Mouse (Mus musculus) heart, adult 2 months (tissue): ENCODE measurements around the gene Tspo. TPM values are rescaled to one million over a fixed set of nuclear protein-coding genes. Genes with fewer than 3 reads are reported as not detected.
A peak's percentile ranks its signal among the peaks of the same experiment; 100 is the strongest.

Experiments used
- DNase-seq, 2 experiments: peaks; one replicate each; pipeline ENCODE4 v3.0.0; 2021
- H3K27ac ChIP-seq: fragments of 200-600 bp; 2 replicates; pipeline ENCODE4 v1.8.1; 2022
- H3K27me3 ChIP-seq: fragments of 200-500 bp; 2 replicates; pipeline ENCODE4 v1.6.1; 2012; ENCODE audit warnings: mild to moderate bottlenecking, low read length, inconsistent platforms, mixed read lengths; ENCODE audit not compliant: control insufficient read depth, insufficient read depth
- H3K36me3 ChIP-seq: fragments of 200-500 bp; 2 replicates; pipeline ENCODE4 v1.6.1; 2012; ENCODE audit warnings: low read length, inconsistent platforms; ENCODE audit not compliant: control insufficient read depth, insufficient read depth
- H3K4me1 ChIP-seq: fragments of 200-500 bp; 2 replicates; pipeline ENCODE4 v1.6.1; 2011; ENCODE audit warnings: low read length; ENCODE audit not compliant: control insufficient read depth, insufficient read depth
- H3K4me3 ChIP-seq: fragments of 200-600 bp; 2 replicates; pipeline ENCODE4 v1.8.1; 2022
- H3K79me2 ChIP-seq: fragments of 200-500 bp; replicated peaks from 2 replicates; pipeline ENCODE4 v1.6.1; 2012; ENCODE audit warnings: mild to moderate bottlenecking, inconsistent platforms, low read length, moderate library complexity, mixed read lengths; ENCODE audit not compliant: control insufficient read depth, insufficient read depth
- H3K9ac ChIP-seq: fragments of 200-500 bp; 2 replicates; pipeline ENCODE4 v1.6.1; 2012; ENCODE audit warnings: low read depth, mild to moderate bottlenecking, control low read depth, inconsistent platforms, low read length, mixed read lengths
- CTCF ChIP-seq: fragments of 200-600 bp; IDR thresholded peaks from 2 replicates; pipeline ENCODE4 v1.8.1; 2022; ENCODE audit warnings: antibody characterized with exemption, mild to moderate bottlenecking, moderate library complexity
- EP300 ChIP-seq: fragments of 200-500 bp; IDR thresholded peaks from 2 replicates; pipeline ENCODE4 v1.6.1; 2011; ENCODE audit warnings: low read depth, low read length, control low read depth; ENCODE audit not compliant: insufficient read depth
- POLR2A ChIP-seq: fragments of 200-500 bp; IDR thresholded peaks from 2 replicates; pipeline ENCODE4 v1.6.1; 2011; ENCODE audit warnings: mild to moderate bottlenecking, low read depth, low read length, control low read depth; ENCODE audit not compliant: insufficient read depth
- WGBS: fragments of 180-500 bp; shearing (Covaris S2); methylation state at CpG from one replicate; pipeline ENCODE4 v1.1.7; 2018; 5-methylcytosine and 5-hydroxymethylcytosine counted together
- intact Hi-C: fragments of 180-260 bp; cut with DNase I; formaldehyde crosslinking; loops from one replicate; pipeline ENCODE4 v1.15.1; 2025
- polyA plus RNA-seq: library from polyadenylated mRNA; depleted of rRNA; stranded (reverse); fragments of >200 nt; gene quantifications from 2 replicates; pipeline ENCODE4 v1.2.3, GENCODE M21; 2012
- total RNA-seq, 2 experiments: library from RNA; stranded (reverse); gene quantifications; 2 replicates each; pipeline ENCODE4 v1.2.3; 2021

Tspo gene
- total and polyA plus RNA-seq, 3 experiments, result 61.2 to 154 (median 61.8) TPM

DNA sequence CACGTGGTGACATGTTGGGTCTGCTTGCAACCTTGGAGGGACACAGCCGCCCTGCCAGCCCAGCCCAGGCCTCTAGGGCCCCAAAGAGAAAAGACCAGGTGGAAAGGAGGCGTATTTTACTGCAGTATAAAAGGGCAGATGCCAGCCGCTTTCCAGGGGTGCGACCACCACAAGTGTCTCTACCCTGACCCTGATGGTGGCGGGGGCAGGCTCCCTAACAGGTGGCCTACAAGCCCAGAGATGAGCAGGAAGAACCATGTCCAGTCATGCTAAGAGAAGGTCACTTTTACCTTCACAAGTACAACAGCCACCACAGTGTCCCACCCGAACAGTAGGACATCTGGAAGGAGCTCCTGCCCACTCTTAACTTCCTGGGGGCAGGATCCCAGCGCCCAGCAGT lies 12.2 kb downstream of the Tspo start:
- intact Hi-C loops, result no loop called here
- 93% methylated on average over 8 of the region's 8 CpGs for WGBS
- no peak for DNase-seq
- TF ChIP-seq CTCF (no peak), POLR2A (no peak), EP300 (no peak)
- Histone ChIP-seq H3K79me2 (no peaks in the 10 kb centered on the region), H3K4me3 (no peak overlapping the region), H3K4me1 (no peaks in the 10 kb centered on the region), H3K27me3 (no peaks in the 10 kb centered on the region), H3K27ac (no peak overlapping the region), H3K36me3 (no peaks in the 10 kb centered on the region), H3K9ac (no peak overlapping the region)

DNA sequence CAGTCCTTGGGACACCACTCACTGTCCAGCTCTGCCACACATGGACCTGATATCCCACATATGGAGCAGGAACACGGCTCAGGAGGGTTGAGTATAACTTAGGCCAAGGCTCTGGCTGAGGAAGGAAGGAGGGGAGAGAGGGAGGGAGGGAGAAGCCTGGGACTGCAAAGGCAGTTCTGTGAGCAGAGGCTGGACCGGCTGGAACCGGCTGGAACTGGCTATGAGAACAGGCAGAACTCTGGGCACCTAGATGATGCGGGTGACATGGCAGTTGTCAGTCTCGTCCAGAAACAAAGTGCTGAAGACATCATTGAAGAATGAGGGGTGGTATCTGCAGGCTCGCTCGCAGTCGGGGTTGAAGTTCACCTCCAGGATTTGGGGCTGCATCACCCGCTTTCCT lies 13.3 kb downstream of the Tspo start:
- no peaks in the 10 kb centered on the region for H3K36me3 ChIP-seq
- no peaks in the 10 kb centered on the region for H3K4me1 ChIP-seq
- WGBS, result 89% methylated on average over 9 of the region's 9 CpGs
- TF ChIP-seq EP300, result no peak
- no peak for TF ChIP-seq CTCF
- TF ChIP-seq POLR2A, result no peak
- intact Hi-C loops, result no loop called here
- DNase-seq, result no peak
- no peaks in the 10 kb centered on the region for H3K79me2 ChIP-seq
- H3K27me3 ChIP-seq, result no peaks in the 10 kb centered on the region
- no peak overlapping the region for H3K9ac ChIP-seq
- no peak overlapping the region for H3K4me3 ChIP-seq
- H3K27ac ChIP-seq, result no peak overlapping the region

DNA sequence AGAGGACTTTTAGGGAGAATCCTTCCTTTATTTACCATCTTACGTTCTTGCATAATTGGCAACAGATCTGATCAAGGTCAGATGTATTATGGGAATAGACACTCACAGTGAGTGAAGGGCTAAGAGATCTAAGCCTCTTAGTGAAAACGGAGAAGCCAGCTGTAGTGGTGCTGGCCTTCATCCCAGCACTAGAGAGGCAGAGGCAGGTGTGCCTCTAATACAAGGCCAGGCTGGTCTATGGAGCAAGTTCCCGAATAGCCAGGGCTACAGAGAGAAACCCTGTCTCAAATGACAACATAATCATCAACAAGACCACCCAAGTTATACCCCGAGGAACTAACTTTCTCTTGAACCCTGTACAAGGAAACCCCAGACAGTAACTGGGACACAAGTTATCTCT lies 19.5 kb downstream of the Tspo start:
- no peak for TF ChIP-seq CTCF
- TF ChIP-seq EP300, result no peak
- TF ChIP-seq POLR2A, result no peak
- no peaks in the 10 kb centered on the region for H3K79me2 ChIP-seq
- H3K27ac ChIP-seq, result no peak overlapping the region
- H3K4me1 ChIP-seq, result no peaks in the 10 kb centered on the region
- 81% methylated on average over 4 of the region's 4 CpGs for WGBS
- intact Hi-C loops, result no loop called here
- DNase-seq, result no peak
- no peak overlapping the region for H3K9ac ChIP-seq
- H3K27me3 ChIP-seq, result no peaks in the 10 kb centered on the region
- no peak overlapping the region for H3K4me3 ChIP-seq
- H3K36me3 ChIP-seq, result no peaks in the 10 kb centered on the region

DNA sequence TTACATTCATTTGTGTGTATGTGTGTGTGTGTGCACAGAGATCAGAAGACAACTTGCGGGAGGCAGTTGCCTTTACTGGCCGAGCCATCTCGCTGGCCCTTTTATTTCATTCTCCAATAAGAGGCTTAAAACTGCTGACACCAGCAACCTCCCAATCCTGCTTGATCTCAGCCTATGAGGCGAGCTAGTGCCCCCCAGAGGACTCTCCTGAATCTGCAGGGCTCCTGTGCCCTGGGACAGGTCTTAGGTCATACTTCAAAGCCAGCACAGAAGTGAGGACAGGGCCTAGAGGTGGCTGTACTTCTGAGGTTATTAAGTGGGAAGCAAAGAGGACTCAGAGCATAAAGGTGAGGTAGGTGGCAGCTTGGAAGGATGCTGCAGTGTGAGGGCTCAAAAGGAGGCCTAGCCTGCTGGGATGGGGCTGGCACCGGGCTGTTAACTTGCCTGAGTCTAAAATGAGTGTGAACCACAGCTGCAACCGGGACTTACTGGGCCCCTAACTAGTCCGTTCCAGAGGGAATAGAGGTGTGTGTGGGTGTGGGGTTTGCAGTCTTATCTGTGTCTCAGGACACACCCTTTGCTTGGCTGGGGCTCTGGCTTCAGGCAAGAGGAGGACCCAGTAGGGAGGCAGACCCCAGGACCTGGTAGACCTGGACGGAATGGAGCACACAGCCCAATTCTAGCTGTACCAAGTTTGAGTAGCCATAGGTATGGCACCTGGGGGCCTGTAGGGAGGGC lies 20.2 kb downstream of the Tspo start:
- Histone ChIP-seq H3K79me2 (no peaks in the 10 kb centered on the region), H3K4me1 (no peaks in the 10 kb centered on the region), H3K36me3 (no peaks in the 10 kb centered on the region), H3K27me3 (no peaks in the 10 kb centered on the region), H3K9ac (no peak overlapping the region), H3K4me3 (no peak overlapping the region), H3K27ac (no peak overlapping the region)
- intact Hi-C loops, result no loop called here
- peak; percentile 80 for TF ChIP-seq CTCF
- no peak for TF ChIP-seq POLR2A
- 72% methylated on average over 8 of the region's 8 CpGs for WGBS
- DNase-seq, result peak; percentile 39 to 69

DNA sequence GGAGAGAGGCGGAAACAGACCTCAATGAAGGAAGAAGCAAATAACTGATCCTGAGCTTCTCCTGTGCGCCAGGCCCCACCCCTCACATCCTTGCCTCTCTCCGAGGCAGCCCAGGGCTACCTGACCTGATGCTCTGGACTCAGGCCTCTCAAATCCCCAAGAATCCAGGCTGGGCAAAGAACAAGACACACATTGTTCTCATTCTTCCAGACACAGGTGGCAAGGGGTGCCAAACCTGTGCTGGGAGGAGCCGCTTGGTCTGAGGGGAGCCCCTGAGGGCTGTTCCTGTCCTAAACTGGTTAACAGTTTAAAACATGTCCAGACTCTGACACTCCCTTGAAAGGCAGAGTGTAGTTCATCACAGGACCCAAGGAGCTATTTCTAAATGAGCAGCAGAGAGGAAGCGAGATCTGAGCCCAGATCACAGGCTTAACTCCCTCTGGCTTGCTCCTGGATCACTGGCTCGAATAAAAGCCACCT lies 21.4 kb downstream of the Tspo start:
- TF ChIP-seq CTCF, result no peak
- TF ChIP-seq EP300, result no peak
- no peak for TF ChIP-seq POLR2A
- no peak for DNase-seq
- no peaks in the 10 kb centered on the region for H3K27me3 ChIP-seq
- no peaks in the 10 kb centered on the region for H3K4me1 ChIP-seq
- intact Hi-C loops, result no loop called here
- H3K27ac ChIP-seq, result no peak overlapping the region
- H3K36me3 ChIP-seq, result no peaks in the 10 kb centered on the region
- WGBS, result 91% methylated on average over 6 of the region's 6 CpGs
- H3K4me3 ChIP-seq, result no peak overlapping the region
- H3K79me2 ChIP-seq, result no peaks in the 10 kb centered on the region
- no peak overlapping the region for H3K9ac ChIP-seq

DNA sequence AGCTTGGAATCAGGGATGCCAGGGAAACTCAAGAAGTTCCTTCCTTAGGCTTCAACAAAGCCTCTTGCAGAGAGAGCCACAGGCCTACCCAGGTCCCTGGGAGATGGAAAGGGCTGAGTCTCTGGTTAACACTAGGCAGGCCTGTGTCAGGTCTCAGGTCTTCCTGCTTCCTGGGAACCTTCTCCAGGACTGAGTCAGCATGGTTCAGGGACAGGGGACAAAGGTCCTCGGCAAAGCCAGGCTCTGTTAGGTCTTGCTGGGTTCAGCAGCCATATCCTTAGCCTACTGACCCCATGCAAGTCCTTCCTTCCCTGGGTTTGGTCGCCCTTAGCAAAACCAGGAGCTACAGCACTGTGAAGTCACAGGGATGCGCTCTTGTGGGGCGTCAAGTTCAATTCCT lies 27.4 kb downstream of the Tspo start:
- H3K79me2 ChIP-seq, result no peaks in the 10 kb centered on the region
- no peak overlapping the region for H3K27ac ChIP-seq
- H3K36me3 ChIP-seq, result no peaks in the 10 kb centered on the region
- intact Hi-C loops, result no loop called here
- TF ChIP-seq POLR2A (no peak), CTCF (no peak), EP300 (no peak)
- H3K27me3 ChIP-seq, result no peaks in the 10 kb centered on the region
- DNase-seq, result no peak
- no peak overlapping the region for H3K9ac ChIP-seq
- H3K4me1 ChIP-seq, result peaks cover 3% of the 10 kb centered on the region; the same call in 1 of the 2 replicates
- H3K4me3 ChIP-seq, result no peak overlapping the region
- WGBS, result 93% methylated on average over 4 of the region's 4 CpGs
